In the genomic region with DNA sequence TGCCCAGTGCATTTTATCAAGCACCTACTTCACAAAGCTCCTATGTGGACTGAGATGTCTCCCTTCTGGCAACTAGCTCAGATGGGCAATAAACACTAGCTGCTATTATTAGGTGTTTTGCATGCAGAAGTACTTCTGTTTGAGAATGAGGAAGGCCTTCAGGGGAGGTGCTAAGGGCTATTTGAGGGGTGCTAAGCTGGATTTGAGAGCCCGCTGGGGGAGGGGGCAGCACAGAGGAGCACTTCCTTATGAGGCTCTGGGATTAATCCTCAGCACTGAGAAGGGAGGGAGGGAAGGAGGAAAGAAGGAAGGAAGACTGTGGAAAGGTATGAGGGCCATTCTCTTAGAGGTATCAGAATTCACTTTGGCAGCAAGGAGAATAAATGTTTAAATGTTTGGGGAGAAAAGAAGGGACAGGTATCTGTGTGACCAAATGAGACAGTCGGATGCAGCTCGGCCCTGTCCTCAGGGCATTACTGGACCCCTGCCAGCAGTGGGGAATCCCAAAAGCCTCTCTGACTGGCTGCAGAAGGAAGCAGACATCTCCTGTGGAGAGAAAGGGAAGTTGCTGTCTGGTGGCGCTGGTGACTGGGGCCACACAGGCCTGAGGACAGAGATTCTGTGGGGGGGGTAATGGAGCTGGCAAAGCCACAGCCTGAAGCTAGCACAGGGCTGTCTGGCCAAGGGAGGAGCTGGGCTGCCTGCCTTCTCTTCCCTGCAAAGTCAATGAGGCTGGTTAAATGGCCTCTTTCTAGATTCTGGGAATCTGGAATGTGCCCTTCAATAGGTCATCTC, we compare ENCODE assay signal across 8 mouse cellular contexts. TPM values are rescaled to one million over a fixed set of nuclear protein-coding genes. Genes with fewer than 3 reads are reported as not detected.
A peak's percentile ranks its signal among the peaks of the same experiment; 100 is the strongest.
DNase-seq lines count a peak whose midpoint lies in the region; ATAC-seq lines count a peak whose summit lies in the region.

No protein-coding gene starts in this region.

- no peaks in the 10 kb centered on the region for H3K27me3 ChIP-seq in hindbrain, embryonic 16.5 days (replicated peaks; ENCODE audit: control insufficient read depth, insufficient read depth, low read length)
- no peaks in the 10 kb centered on the region for H3K27me3 ChIP-seq in liver, embryonic 16.5 days (ENCODE audit: control insufficient read depth, insufficient read depth, low read depth, low read length)

- H3K9ac ChIP-seq in hindbrain, embryonic 16.5 days (ENCODE audit: low read depth, low read length): peak overlapping the region; percentile 12; the same call in 1 of the 2 replicates
- no peak overlapping the region for H3K9ac ChIP-seq in liver, embryonic 16.5 days (ENCODE audit: low read depth, low read length)

- peaks cover 4% of the 10 kb centered on the region; the same call in 1 of the 2 replicates for H3K4me1 ChIP-seq in hindbrain, embryonic 16.5 days (ENCODE audit: control insufficient read depth, insufficient read depth, low read depth, low read length)
- no peaks in the 10 kb centered on the region for H3K4me1 ChIP-seq in liver, embryonic 16.5 days (ENCODE audit: control insufficient read depth, low read depth, low read length)

- peak; percentile 73 for ATAC-seq in hindbrain, embryonic 16.5 days
- ATAC-seq in liver, embryonic 16.5 days (ENCODE audit: low read depth): peak; percentile 37; the same call in 1 of the 2 replicates

- no peak overlapping the region; the same call in 1 of the 2 replicates for H3K27ac ChIP-seq in hindbrain, embryonic 16.5 days (ENCODE audit: low read depth, low read length)
- H3K27ac ChIP-seq in liver, embryonic 16.5 days (ENCODE audit: low read length): 0 out of 2 replicates have a peak overlapping the region, but pooled peaks have one; percentile 13

- H3K4me2 ChIP-seq in hindbrain, embryonic 16.5 days (ENCODE audit: low read length): no peak overlapping the region
- H3K4me2 ChIP-seq in liver, embryonic 16.5 days (ENCODE audit: low read depth, low read length): no peak overlapping the region

- peak; percentile 47 to 56 for DNase-seq in left cerebral cortex, postnatal 14 days (ENCODE audit: low spot score in 2 of 2)
- no peak for DNase-seq in left cerebral cortex, postnatal 36 days (ENCODE audit: low spot score in 2 of 2)
- peak; percentile 57 to 70 for DNase-seq in adrenal gland, postnatal 36 days
- DNase-seq in gastrocnemius, postnatal 10 days: peak; percentile 58
- DNase-seq in skeletal muscle tissue, adult 2 months (ENCODE audit: low read depth, low spot score): peak; percentile 53
- no peak for DNase-seq in thymus, postnatal 0 days (ENCODE audit: low spot score)

- WGBS in hindbrain, embryonic 16.5 days: 13% methylated on average over 4 of the region's 4 CpGs
- WGBS in liver, embryonic 16.5 days (ENCODE audit: insufficient replicate concordance): 27% methylated on average over 4 of the region's 4 CpGs

- no peaks in the 10 kb centered on the region for H3K36me3 ChIP-seq in hindbrain, embryonic 16.5 days (ENCODE audit: control insufficient read depth, insufficient read depth, low read length)
- H3K36me3 ChIP-seq in liver, embryonic 16.5 days (ENCODE audit: control insufficient read depth, insufficient read depth): no peaks in the 10 kb centered on the region

- no peak overlapping the region for H3K4me3 ChIP-seq in hindbrain, embryonic 16.5 days (ENCODE audit: low read length)
- no peak overlapping the region for H3K4me3 ChIP-seq in liver, embryonic 16.5 days (ENCODE audit: low read depth, low read length)

- H3K9me3 ChIP-seq in hindbrain, embryonic 16.5 days (ENCODE audit: control insufficient read depth, low read length): no peaks in the 10 kb centered on the region
- H3K9me3 ChIP-seq in liver, embryonic 16.5 days (replicated peaks; ENCODE audit: control insufficient read depth, low read length): no peaks in the 10 kb centered on the region

- intact Hi-C loops in left cerebral cortex, postnatal 14 days (cut with DNase I): loop anchor here (5.0 kb wide), 1 partner anchor 305 kb away; no protein-coding TSS in a partner anchor
- intact Hi-C loops in left cerebral cortex, postnatal 36 days (cut with DNase I): loop anchor here (5.0 to 10.0 kb wide), 2 partner anchors 80 to 303 kb away; no protein-coding TSS in a partner anchor

RNA-seq across cellular contexts. Expression of a gene that starts 28.9 kb away (rescaled TPM):
- 100 to 1,000 TPM; 112 to 126 TPM for total RNA-seq in left cerebral cortex, postnatal 14 days (2021)
- total RNA-seq in left cerebral cortex, postnatal 36 days (2021): 100 to 1,000 TPM; 119 to 127 TPM
- 100 to 1,000 TPM; 311 to 416 TPM for total RNA-seq in adrenal gland, postnatal 36 days (2021)
- 100 to 1,000 TPM; 572 to 625 TPM for total RNA-seq in gastrocnemius, postnatal 10 days (2021)
- polyA plus RNA-seq in hindbrain, embryonic 16.5 days (2015; fragmentation: Nextera tagmentation; extraction: Ambion mirVana): 217 and 224 TPM in 2 replicates
- 143 and 159 TPM in 2 replicates for polyA plus RNA-seq in liver, embryonic 16.5 days (2015; fragmentation: Nextera tagmentation; extraction: Ambion mirVana)
- 526 and 559 TPM in 2 replicates for polyA plus RNA-seq in thymus, postnatal 0 days (2015; fragmentation: Nextera tagmentation; extraction: Ambion mirVana)

RNA-seq across cellular contexts. Expression of a gene that starts 40.0 kb away (rescaled TPM):
- total RNA-seq in left cerebral cortex, postnatal 14 days (2021): 10 to 100 TPM; 88.9 to 90.4 TPM
- 10 to 100 TPM; 85.2 to 94.1 TPM for total RNA-seq in left cerebral cortex, postnatal 36 days (2021)
- 10 to 100 TPM; 66.0 to 83.9 TPM for total RNA-seq in adrenal gland, postnatal 36 days (2021)
- total RNA-seq in gastrocnemius, postnatal 10 days (2021): 10 to 100 TPM; 47.0 to 58.8 TPM
- polyA plus RNA-seq in hindbrain, embryonic 16.5 days (2015; fragmentation: Nextera tagmentation; extraction: Ambion mirVana): 96.3 and 104 TPM in 2 replicates
- 19.6 and 20.2 TPM in 2 replicates for polyA plus RNA-seq in liver, embryonic 16.5 days (2015; fragmentation: Nextera tagmentation; extraction: Ambion mirVana)
- polyA plus RNA-seq in thymus, postnatal 0 days (2015; fragmentation: Nextera tagmentation; extraction: Ambion mirVana): 127 and 145 TPM in 2 replicates

Comparison
In these comparisons a context has a peak if more than half of its experiments do, and no peak if none do; other contexts are left out.
1. DNase-seq: peak in left cerebral cortex, postnatal 14 days (2 of 2), adrenal gland, postnatal 36 days (2 of 2), gastrocnemius, postnatal 10 days (single experiment) and skeletal muscle tissue, adult 2 months (single experiment); none in left cerebral cortex, postnatal 36 days (0 of 2) and thymus, postnatal 0 days (single experiment).